Mouse (Mus musculus) heart, postnatal 14 days (tissue): ENCODE measurements around the gene Ccs. TPM values are rescaled to one million over a fixed set of nuclear protein-coding genes. Genes with fewer than 3 reads are reported as not detected.
A peak's percentile ranks its signal among the peaks of the same experiment; 100 is the strongest.

Source experiments
- DNase-seq, 2 experiments: peaks; one replicate each; pipeline ENCODE4 v3.0.0; 2021 to 2022
- intact Hi-C: fragments of 180-260 bp; cut with DNase I; formaldehyde crosslinking; loops from one replicate; pipeline ENCODE4 v1.15.1; 2025
- total RNA-seq, 2 experiments: library from RNA; stranded (reverse); gene quantifications; 2 replicates each; pipeline ENCODE4 v1.2.3; 2021

Gene Ccs
- total RNA-seq, 2 experiments from 2014 or later = 29.3 to 29.9 TPM

- intact Hi-C loops = loop anchor here (2.0 kb wide), 1 partner anchor 26 kb away; no protein-coding TSS in a partner anchor
- no peak for DNase-seq
These were observed 499 bp downstream of the Ccs start for GRCm38 (mm10) chr19:4838526-4839140.

GRCm38 (mm10) chr19:4837049-4837448, 2.1 kb downstream of the Ccs start:
- intact Hi-C loops = no loop called here
- no peak for DNase-seq

DNA sequence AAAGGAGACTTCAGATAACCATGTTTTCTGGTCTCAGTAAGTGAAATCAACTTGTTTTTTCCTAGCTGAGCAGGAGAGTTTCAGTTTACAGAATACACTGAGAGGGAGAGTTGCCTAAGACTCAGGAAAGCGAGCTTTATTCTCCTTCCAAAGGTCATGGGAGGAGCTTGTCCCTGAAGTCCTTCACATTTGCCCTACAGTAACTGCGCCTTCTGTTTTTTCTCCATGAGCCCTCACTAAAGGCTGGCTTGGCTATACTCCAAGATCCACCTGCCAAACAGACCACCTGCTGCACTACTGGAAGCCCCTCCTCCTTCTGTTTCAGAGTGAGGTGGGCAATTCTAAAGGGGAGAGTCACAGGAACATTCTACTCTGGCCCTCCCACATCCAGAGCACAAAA, 3.0 kb downstream of the Ccs start:
- intact Hi-C loops = no loop called here
- DNase-seq = no peak

DNA sequence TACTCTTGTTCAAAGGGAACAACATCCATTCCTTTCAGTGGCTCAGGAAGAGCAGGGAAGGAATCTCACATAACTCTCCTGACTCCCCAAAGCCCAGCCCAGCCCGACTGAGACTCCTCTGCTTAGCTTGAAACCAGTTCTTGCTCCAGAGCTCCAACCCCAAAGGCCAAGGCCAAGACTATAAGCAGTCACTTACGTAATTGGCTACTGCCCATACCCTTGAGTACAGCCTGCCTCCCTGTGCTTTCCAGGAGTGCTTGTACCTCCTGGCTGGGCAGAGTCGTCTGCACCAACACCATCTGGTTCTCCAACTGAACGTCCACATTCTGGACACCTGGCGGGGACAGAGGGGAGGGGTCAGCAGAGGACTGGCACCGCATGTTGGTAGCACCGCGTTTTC, 5.2 kb downstream of the Ccs start:
- intact Hi-C loops = no loop called here
- no peak for DNase-seq

GRCm38 (mm10) chr19:4829156-4829555, 10.0 kb downstream of the Ccs start:
- intact Hi-C loops = no loop called here
- peak; percentile 62 to 84 for DNase-seq

GRCm38 (mm10) chr19:4828444-4829114, 10.6 kb downstream of the Ccs start:
- intact Hi-C loops = no loop called here
- no peak for DNase-seq

GRCm38 (mm10) chr19:4820678-4821303, 18.3 kb downstream of the Ccs start:
- intact Hi-C loops = no loop called here
- peak; percentile 81 to 83 for DNase-seq

DNA sequence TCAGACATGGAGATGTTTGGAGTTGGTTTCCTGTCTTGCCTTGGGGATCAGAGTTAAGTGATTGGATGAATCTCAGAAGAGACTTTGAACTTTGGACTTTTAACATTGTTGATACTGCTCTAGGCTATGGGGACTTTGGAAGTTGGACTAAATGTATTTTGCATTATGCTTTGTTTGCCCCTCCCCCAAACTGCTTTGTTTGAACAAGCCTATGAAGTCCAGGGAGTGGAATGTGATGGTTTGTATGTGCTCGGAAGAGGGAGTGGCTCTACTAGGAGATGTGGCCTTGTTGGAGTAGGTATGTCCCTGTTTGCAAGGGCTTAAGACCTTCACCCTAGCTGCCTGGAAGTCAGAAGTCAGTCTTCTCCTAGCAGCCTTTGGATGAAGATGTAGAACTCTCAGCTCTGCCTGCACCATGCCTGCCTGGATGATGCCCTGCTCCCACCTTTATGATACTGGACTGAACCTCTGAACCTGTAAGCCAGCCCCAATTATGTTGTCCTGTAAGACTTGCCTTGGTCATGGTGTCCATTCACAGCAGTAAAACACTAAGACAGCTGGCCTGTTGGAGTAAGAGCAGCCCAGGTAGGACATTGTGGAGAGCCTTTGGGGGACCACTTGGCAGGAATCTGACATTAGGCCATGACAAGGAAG, 21.8 kb downstream of the Ccs start:
- no peak for DNase-seq

DNA sequence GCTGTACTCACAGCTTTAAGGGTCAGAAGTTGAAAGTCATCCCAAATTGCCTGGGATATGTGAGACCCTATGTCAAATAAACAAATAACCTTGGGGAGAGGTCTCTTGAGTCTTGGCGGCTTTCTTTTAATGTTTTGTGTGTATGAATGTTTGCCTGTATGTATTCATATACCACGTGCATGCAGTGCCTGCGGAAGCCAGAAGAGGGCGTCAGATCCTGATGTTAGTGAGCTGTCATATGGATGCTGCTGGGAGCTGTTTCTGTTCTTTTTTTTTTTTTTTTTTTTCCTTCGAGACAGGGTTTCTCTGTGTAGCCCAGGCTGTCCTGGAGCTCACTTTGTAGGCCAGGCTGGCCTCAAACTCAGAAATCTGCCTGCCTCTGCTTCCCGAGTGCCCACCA, 26.1 kb downstream of the Ccs start:
- intact Hi-C loops = loop anchor here (2.0 kb wide), 2 partner anchors 26 to 58 kb away; partner anchors contain the start of genes Ccdc87 and Ccs
- DNase-seq = peak in 1 of 2 experiments; percentile 28

More for the DNA sequence above, 21.8 kb downstream of the Ccs start:
- intact Hi-C loops = no loop called here

GRCm38 (mm10) chr19:4812334-4812949, 26.7 kb downstream of the Ccs start:
- peak in 1 of 2 experiments; percentile 16 for DNase-seq
- intact Hi-C loops = loop anchor here (2.0 kb wide), 2 partner anchors 26 to 58 kb away; partner anchors contain the start of genes Ccdc87 and Ccs

DNA sequence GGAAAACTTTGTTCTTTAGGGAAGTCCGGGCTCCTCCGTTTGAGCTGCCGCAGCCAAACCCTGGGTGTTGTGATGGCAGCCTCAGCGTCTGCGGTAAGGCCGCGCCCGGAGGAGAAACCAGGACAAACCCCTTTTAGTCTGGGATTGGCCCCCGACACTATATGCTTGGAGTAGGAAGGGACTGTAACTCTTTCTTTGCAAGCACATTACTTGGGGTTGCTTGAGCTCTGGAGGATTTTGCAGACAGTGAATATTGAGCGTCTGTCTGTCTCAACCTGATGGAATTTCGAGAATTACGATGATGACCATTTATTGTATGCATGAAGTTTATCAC, 27.3 kb downstream of the Ccs start:
- intact Hi-C loops = loop anchor here (2.0 kb wide), 2 partner anchors 27 to 57 kb away; partner anchors contain the start of genes Ccdc87 and Ccs

GRCm38 (mm10) chr19:4811063-4811908, 27.8 kb downstream of the Ccs start, which contains the start of the genes Gm21992 and Rbm14:
Gene Gm21992 (minus strand): TSS chr19:4811612.
Gene Rbm14 (minus strand): TSS chr19:4811634.
- DNase-seq = peak; percentile 97
- intact Hi-C loops = no loop called here

More for the DNA sequence above, 27.3 kb downstream of the Ccs start:
- DNase-seq = no peak

DNA sequence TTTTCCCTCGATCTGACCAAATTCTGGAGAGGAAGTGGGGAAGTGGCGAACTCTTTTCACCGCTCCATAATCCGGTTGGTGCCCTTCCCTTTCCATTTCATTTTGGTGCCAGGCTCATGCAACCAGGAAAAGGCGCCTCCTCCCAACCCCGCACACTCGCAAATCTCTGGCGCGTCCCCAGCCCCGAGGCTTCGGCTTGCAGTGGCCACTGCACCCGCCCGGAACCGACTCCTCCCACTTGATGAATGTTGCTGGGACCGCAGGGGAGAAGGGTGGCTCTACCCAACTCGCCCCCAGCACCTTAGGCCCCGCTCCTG, 28.4 kb downstream of the Ccs start:
- intact Hi-C loops = no loop called here
- no peak for DNase-seq

- no peak for DNase-seq
- intact Hi-C loops = no loop called here
These were observed 28.8 kb downstream of the Ccs start for GRCm38 (mm10) chr19:4810309-4810708.

- DNase-seq = no peak
- intact Hi-C loops = no loop called here
These were observed 35.8 kb downstream of the Ccs start for GRCm38 (mm10) chr19:4803283-4803682.

DNA sequence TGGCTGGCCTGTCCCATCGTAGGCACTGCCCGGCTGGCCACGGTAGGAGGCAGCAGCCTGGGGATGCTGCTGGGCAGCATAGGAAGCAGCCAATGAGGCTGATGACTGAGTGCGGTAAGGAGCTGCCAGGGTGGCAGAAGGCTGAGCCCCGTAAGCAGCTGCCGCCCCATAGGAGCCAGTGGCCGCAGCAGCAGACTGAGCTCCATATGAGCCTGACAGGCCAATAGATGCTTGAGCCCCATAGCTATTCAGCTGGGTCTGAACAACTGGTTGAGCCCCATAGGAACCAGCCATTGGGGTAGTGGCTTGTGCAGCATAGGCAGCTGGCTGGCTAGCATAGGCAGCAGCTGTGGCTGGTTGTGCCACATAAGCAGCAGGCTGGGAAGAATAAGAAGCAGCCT, 36.4 kb downstream of the Ccs start:
- no peak for DNase-seq
- intact Hi-C loops = no loop called here

DNA sequence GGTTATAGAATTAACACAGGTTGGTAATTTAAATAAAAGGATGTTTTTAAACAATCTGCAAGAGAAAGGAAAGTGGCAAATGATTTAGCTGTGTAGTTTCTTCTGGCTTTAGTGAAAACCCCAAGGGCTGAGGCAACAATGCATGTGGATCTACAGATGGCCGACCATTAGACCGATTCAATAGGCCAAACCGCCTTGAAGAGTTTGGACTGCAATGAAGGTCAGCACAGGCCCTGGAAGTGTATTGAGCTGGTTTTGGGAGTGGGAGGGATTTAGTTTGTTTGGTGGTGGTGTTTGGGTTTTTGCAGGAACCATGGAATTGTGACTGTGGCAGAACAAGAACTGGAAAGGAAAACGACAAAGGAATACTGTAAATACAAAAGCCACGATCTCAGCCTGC, 40.0 kb downstream of the Ccs start:
- intact Hi-C loops = loop anchor here (5.0 kb wide), 1 partner anchor 37 kb away; no protein-coding TSS in a partner anchor

DNA sequence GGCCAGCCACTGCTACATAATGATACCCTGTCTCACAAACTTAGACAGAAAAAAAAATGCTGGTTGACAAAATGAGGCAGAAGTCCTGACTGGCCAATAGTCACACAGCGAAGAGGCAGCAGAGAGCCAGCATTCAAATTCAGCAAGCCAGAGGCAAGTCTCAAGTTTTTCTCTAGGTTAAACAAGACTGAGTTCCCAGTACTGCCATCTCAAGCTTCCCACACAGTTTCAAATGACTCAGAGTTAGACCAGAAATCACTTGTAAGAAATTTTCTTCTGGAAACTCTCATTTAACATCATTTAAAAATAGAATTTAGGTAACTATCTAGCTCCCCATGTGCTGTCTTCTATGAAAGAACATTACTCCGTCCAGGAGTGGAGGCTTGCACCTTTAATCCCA, 41.3 kb downstream of the Ccs start:
- intact Hi-C loops = loop anchor here (5.0 kb wide), 1 partner anchor 36 kb away; no protein-coding TSS in a partner anchor
- no peak for DNase-seq

More for the DNA sequence above, 40.0 kb downstream of the Ccs start:
- no peak for DNase-seq

DNA sequence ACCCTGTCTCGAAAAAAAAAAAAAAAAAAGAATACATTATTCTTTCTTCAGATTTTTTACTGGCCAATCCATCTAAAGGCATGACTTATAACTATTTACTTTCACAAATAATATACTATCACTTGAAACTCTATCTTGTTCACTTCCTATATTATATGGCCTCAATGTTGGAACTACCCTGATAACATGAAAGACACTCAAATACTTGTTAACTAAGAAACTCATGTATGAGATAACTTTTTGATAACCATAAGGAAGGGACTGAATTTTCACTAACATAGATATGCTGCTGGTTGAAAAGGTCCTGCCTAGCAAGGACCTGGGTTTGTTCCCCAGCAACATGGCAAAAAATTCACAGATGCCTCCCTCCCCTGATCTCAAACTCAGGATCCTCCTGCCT, 43.2 kb downstream of the Ccs start:
- intact Hi-C loops = loop anchor here (2.0 to 5.0 kb wide), 2 partner anchors 13 to 34 kb away; no protein-coding TSS in a partner anchor
- DNase-seq = no peak
